Mouse (Mus musculus) retina, postnatal 7 days (tissue): Measurements from ENCODE around the gene Rara.
"Not testable (repeated sequence)": the region's sequence is repeated elsewhere in the genome, so short reads cannot be mapped to it uniquely, and the experiment has no call there.

Experiments
- DNase-seq: peaks from one replicate; pipeline ENCODE4 v3.0.0-alpha.2; 2012; ENCODE audit warnings: low read depth, low spot score

Rara gene

GRCm38 (mm10) chr11:98922851-98923711 lies 4.5 kb upstream of the Rara start:
- DNase-seq = not testable (repeated sequence)

- no peak for DNase-seq
Measured at GRCm38 (mm10) chr11:98924633-98925175, 2.9 kb upstream of the Rara start.

DNA sequence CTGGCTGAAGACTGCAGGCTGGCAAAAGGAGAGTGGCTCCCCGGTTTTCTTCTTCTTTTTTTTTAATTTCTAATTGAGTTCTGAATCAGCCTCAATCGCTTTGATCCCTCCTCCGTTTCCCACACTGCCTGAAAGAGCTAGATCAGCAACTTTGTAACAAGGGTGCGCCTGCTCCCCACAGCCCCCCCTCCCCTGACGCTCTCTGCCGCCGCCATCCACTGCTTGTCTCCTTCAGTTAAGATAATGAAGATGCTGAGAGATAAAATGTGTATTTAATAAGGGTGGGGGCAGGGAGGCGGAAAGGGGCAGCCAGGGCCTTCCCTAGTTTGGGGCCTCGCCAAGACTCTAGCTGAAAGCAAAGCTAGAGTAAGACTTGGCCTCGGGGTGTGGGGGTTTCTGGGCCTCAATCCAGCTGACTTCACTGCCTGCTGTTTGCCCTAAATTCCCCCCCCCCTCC lies 2.3 kb upstream of the Rara start:
- DNase-seq = no peak

- no peak for DNase-seq
Measured at GRCm38 (mm10) chr11:98925868-98926311, 1.7 kb upstream of the Rara start.

DNA sequence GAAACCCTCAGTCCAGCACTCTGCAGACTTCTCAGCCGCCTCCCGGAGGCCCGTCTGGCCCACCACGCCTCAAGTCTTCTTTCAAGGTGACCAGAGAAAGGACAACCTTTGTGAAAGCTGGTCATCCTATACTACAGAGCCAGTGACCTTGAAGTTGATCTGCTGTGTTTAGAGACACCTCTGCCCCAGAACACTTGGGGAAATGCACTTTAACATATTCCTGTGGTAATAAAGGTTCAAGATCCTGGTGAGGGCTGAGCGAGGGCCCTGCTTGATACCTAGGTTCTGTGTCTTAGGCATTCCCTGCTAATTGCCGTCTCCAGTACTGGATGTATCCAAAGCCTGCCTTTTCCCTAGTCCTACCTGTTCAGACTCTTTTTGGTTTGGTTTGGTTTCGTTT lies 1.1 kb upstream of the Rara start:
- DNase-seq = no peak

- DNase-seq = no peak
Measured at GRCm38 (mm10) chr11:98928186-98928893, 722 bp downstream of the Rara start.

DNA sequence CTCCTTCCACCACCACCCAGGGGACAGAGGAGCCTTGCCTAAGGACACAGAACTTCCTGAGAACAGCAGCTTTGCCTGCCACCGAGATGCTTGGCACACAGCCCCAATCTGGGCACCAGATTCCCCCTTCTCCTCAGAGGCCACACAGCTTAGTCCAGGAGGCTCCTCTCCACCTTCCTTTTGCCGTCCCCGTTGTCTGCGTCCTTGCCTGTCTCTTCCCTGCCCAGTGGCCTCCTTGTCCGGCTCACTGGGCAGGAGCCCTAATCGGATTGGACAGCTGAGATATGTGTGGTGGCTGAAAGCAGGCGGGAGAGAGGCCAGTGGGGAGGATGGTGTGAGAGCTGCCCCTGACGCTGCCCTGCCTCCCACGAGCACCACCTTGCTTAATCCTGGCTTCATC lies 1.9 kb downstream of the Rara start:
- peak; percentile 74 for DNase-seq

DNA sequence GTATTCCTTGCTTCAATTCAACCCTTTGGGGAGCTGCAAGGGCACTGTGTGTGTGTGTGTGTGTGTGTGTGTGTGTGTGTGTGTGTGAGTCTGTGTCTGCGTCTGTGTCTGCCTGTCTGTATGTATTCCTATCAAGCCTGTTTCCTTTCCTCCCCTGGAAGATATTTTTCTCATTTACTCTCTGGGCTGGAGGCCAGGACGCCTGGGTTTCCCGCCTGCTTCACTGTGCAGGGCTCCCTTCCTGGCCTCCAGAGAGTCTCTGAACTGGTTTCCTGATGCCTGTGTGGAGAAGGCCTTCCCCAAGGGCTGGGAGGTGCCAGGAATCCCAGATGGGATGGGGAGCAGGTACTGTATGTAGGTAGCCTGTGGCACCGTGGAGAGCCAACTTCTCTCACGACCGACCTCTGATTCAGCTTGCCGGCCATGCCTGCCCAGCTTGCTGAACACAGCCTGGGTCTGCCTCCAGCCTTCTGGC lies 2.5 kb downstream of the Rara start:
- DNase-seq = no peak

DNA sequence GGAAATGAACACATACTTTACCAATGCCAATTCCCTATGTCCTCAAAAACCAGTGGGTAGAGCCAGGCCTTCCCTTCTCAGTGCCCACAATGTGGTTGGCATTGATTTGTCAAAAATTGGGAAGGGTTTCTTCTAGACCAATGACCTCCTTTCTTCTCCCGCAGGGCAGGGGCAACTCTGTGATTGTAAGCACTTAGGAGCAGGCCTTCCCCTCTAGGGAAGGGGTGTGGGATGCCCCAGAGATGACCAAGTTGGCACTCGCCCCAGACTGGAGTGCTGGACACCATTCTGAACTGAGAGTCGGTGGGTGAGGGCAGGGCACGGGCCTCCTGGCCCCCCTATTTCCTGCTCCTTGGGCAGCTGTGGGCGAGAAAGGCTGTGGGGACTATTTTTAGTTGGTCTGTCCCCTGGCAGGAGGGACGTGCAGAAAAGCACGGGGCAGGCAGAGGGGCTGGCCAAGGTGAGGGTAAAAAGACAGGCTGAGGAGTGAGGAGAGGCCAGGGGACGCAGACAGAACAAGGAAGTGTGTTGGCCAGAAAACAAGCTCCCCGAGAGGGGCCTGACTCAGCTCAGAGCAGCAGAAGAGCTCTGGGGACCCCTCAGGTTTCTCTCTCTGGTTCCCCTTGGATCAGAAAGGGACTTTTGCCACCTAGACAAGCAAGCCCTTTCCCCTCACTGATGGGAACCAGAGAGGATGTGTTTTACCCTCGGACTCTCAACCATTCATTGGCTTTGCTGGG lies 3.3 kb downstream of the Rara start:
- DNase-seq = no peak

GRCm38 (mm10) chr11:98931513-98932292 lies 4.1 kb downstream of the Rara start:
- no peak for DNase-seq

DNA sequence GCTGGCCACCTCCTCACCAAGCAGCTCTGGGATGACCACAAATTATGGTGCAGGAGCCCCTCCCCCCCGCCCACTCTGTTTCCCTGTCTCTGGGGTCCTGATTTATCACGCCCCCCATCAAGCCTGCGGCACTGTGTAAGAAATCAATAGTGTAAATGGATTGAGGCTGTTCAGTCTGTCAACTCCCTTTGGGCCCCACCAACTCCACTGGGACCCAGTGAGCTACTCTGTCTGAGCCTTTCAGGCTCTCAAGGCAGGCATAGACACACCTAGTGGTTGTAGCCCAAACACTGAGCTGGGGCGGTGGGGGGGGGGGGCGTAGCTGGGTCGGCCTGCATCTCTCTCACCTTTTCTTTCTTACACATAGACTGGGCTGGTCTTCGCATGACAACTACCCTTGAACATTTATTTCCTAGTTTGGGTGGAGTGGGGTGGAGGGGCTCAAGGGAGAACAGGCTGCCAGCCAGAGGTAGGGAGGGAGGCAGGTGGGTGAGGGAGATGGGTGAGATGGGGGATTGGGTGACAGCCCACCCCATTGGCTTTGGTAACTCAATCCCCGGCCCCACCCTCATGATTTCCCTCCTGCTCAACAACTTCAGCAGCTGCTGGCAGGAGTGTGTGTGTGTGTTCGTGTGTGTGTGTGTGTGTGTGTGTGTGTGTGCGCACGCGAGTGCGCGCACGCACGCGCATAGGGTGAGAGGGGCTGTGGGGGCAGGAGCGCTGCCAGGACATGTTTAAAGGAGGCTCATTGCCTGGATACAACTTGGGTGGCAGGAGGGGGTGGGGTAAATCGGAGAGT lies 4.9 kb downstream of the Rara start:
- DNase-seq = no peak

GRCm38 (mm10) chr11:98933151-98933550 lies 5.5 kb downstream of the Rara start:
- no peak for DNase-seq

- DNase-seq = not testable (repeated sequence)
Measured at GRCm38 (mm10) chr11:98933847-98934246, 6.2 kb downstream of the Rara start.

GRCm38 (mm10) chr11:98934367-98934766 lies 6.7 kb downstream of the Rara start:
- DNase-seq = no peak

GRCm38 (mm10) chr11:98935123-98935522 lies 7.5 kb downstream of the Rara start:
- no peak for DNase-seq

DNA sequence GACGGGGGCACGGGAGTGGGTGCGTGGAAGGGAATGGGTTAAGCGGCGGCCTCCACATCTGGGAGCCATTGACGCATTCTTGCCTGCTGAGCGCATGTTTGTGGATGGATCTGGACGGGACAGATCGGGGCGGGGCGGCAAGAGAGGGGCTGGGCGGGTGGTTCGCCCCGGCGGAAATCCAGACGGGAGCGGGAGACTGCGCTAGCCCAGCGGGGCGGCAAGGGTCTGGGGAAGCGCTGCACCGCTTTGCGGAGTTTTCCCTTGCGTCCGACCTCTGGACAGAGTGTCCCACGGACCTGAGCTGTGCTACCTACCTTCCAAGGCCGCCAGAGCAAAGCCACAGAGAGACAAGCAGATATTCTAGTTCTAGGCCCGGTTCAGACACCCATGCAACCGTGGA lies 8.6 kb downstream of the Rara start:
- DNase-seq = no peak

- DNase-seq = no peak
Measured at GRCm38 (mm10) chr11:98936606-98937409, 9.2 kb downstream of the Rara start.

GRCm38 (mm10) chr11:98937410-98937913 lies 9.8 kb downstream of the Rara start:
- DNase-seq = peak; percentile 76
